Mouse (Mus musculus): Measurements from ENCODE around the gene Gm45808. TPM values are rescaled to one million over a fixed set of nuclear protein-coding genes. Genes with fewer than 3 reads are reported as not detected.
"Not testable (repeated sequence)": the region's sequence is repeated elsewhere in the genome, so short reads cannot be mapped to it uniquely, and the experiment has no call there.

The Gm45808 gene
- polyA plus RNA-seq, 1 experiment from 2014 or later: not detected

GRCm38 (mm10) chr7:45488293-45489204 is 1.9 kb upstream of the Gm45808 start, which contains the start of gene Dhdh:
Gene Dhdh (minus strand): TSS chr7:45488805.
- DNase-seq (ENCODE audit: low read depth, low spot score): no peak
- in situ Hi-C loops (cut with MboI; ENCODE audit: low pct_unique_long_range_greater_than_20kb): no loop called here

GRCm38 (mm10) chr7:45487861-45488292 is 1.3 kb upstream of the Gm45808 start:
- ATAC-seq: no peak
- no peak for DNase-seq (ENCODE audit: low read depth, low spot score)
- no peaks in the 10 kb centered on the region for H3K27me3 ChIP-seq
- POLR2A ChIA-PET: interaction anchor here (0.6 to 0.9 kb wide), 2 partner anchors 10 kb away, joined by 3 read pairs; no protein-coding TSS in a partner anchor
- CTCF ChIA-PET: interaction anchor here (1.1 kb wide), 1 partner anchor 11 kb away, joined by 3 read pairs; no protein-coding TSS in a partner anchor
- TF ChIP-seq CTCF (IDR thresholded peaks at IDR 0.05): no peak
- in situ Hi-C loops (cut with MboI; ENCODE audit: low pct_unique_long_range_greater_than_20kb): no loop called here

More at GRCm38 (mm10) chr7:45488293-45489204, 1.9 kb upstream of the Gm45808 start, which contains the start of gene Dhdh:
- TF ChIP-seq CTCF (IDR thresholded peaks at IDR 0.05): no peak
- ATAC-seq: no peak
- CTCF ChIA-PET: interaction anchor here (1.1 kb wide), 1 partner anchor 12 kb away, joined by 3 read pairs; no protein-coding TSS in a partner anchor
- H3K27me3 ChIP-seq: no peaks in the 10 kb centered on the region
- POLR2A ChIA-PET: interaction anchor here (0.6 to 0.9 kb wide), 3 partner anchors 9 to 16 kb away, joined by 3 read pairs; no protein-coding TSS in a partner anchor

GRCm38 (mm10) chr7:45486158-45486557 is 453 bp downstream of the Gm45808 start:
- ChIA-PET CTCF (interaction anchor here (1.4 kb wide), 1 partner anchor 10 kb away, joined by 5 read pairs; no protein-coding TSS in a partner anchor), POLR2A (no interaction called here)
- no peaks in the 10 kb centered on the region for H3K27me3 ChIP-seq
- in situ Hi-C loops (cut with MboI; ENCODE audit: low pct_unique_long_range_greater_than_20kb): no loop called here
- DNase-seq (ENCODE audit: low read depth, low spot score) (no peak), ATAC-seq (no peak)
- TF ChIP-seq CTCF (IDR thresholded peaks at IDR 0.05): no peak

GRCm38 (mm10) chr7:45484985-45485384 is 1.6 kb downstream of the Gm45808 start:
- CTCF ChIA-PET: interaction anchor here (1.4 kb wide), 1 partner anchor 8 kb away, joined by 5 read pairs; no protein-coding TSS in a partner anchor
- POLR2A ChIA-PET; ATAC-seq; in situ Hi-C loops (cut with MboI; ENCODE audit: low pct_unique_long_range_greater_than_20kb); H3K27me3 ChIP-seq; DNase-seq (ENCODE audit: low read depth, low spot score): not testable (repeated sequence)

GRCm38 (mm10) chr7:45482166-45482565 is 4.4 kb downstream of the Gm45808 start:
- TF ChIP-seq CTCF (IDR thresholded peaks at IDR 0.05): no peak
- DNase-seq (ENCODE audit: low read depth, low spot score) (no peak), ATAC-seq (no peak)
- H3K27me3 ChIP-seq: no peaks in the 10 kb centered on the region
- POLR2A ChIA-PET: no interaction called here
- in situ Hi-C loops (cut with MboI; ENCODE audit: low pct_unique_long_range_greater_than_20kb): no loop called here
- CTCF ChIA-PET: no interaction called here

GRCm38 (mm10) chr7:45481374-45481927 is 5.2 kb downstream of the Gm45808 start, which contains the start of gene Tulp2:
Gene Tulp2 (plus strand): TSS chr7:45481877.
- no peak for TF ChIP-seq CTCF (IDR thresholded peaks at IDR 0.05)
- no peak for DNase-seq (ENCODE audit: low read depth, low spot score)
- H3K27me3 ChIP-seq: no peaks in the 10 kb centered on the region
- ATAC-seq: no peak
- POLR2A ChIA-PET: interaction anchor here (0.6 kb wide), 1 partner anchor 60 kb away, joined by 4 read pairs; no protein-coding TSS in a partner anchor
- CTCF ChIA-PET: interaction anchor here (0.9 to 1.6 kb wide), 4 partner anchors 10 to 107 kb away, joined by 3 read pairs; no protein-coding TSS in a partner anchor
- in situ Hi-C loops (cut with MboI; ENCODE audit: low pct_unique_long_range_greater_than_20kb): no loop called here

- POLR2A ChIA-PET; DNase-seq (ENCODE audit: low read depth, low spot score); H3K27me3 ChIP-seq; ATAC-seq; in situ Hi-C loops (cut with MboI; ENCODE audit: low pct_unique_long_range_greater_than_20kb): not testable (repeated sequence)
- CTCF ChIA-PET: interaction anchor here (1.1 to 1.6 kb wide), 4 partner anchors 10 to 81 kb away, joined by 3 to 4 read pairs (median 3); no protein-coding TSS in a partner anchor
These were observed 6.3 kb downstream of the Gm45808 start for GRCm38 (mm10) chr7:45480310-45480709.

- DNase-seq (ENCODE audit: low read depth, low spot score) (no peak), ATAC-seq (no peak)
- TF ChIP-seq CTCF (IDR thresholded peaks at IDR 0.05): no peak
- POLR2A ChIA-PET: no interaction called here
- CTCF ChIA-PET: interaction anchor here (9.4 kb wide), 1 partner anchor 80 kb away, joined by 116 read pairs; no protein-coding TSS in a partner anchor
- in situ Hi-C loops (cut with MboI; ENCODE audit: low pct_unique_long_range_greater_than_20kb): loop anchor here (5.0 kb wide), 2 partner anchors 84 to 204 kb away; partner anchors contain the start of gene Ntn5
- no peaks in the 10 kb centered on the region for H3K27me3 ChIP-seq
These were observed 7.8 kb downstream of the Gm45808 start for GRCm38 (mm10) chr7:45478774-45479173.

- no peaks in the 10 kb centered on the region for H3K27me3 ChIP-seq
- ChIA-PET CTCF (interaction anchor here (0.7 to 9.4 kb wide), 21 partner anchors 9 to 206 kb away, joined by 3 to 116 read pairs (median 4); partner anchors contain the start of genes Bax, Ntn5, Nucb1 and Plekha4), POLR2A (interaction anchor here (0.5 kb wide), 1 partner anchor 89 kb away, joined by 3 read pairs; no protein-coding TSS in a partner anchor)
- DNase-seq (ENCODE audit: low read depth, low spot score): no peak
- TF ChIP-seq CTCF (IDR thresholded peaks at IDR 0.05): peak; percentile 85
- ATAC-seq: no peak
- in situ Hi-C loops (cut with MboI; ENCODE audit: low pct_unique_long_range_greater_than_20kb): loop anchor here (5.0 kb wide), 2 partner anchors 85 to 205 kb away; partner anchors contain the start of gene Ntn5
These were observed 9.6 kb downstream of the Gm45808 start for GRCm38 (mm10) chr7:45477003-45477402.

- POLR2A ChIA-PET: interaction anchor here (0.5 to 0.6 kb wide), 2 partner anchors 9 to 90 kb away, joined by 3 read pairs; partner anchors contain the start of gene Bax
- in situ Hi-C loops (cut with MboI; ENCODE audit: low pct_unique_long_range_greater_than_20kb): loop anchor here (5.0 kb wide), 2 partner anchors 86 to 206 kb away; partner anchors contain the start of gene Ntn5
These were observed 10.2 kb downstream of the Gm45808 start for GRCm38 (mm10) chr7:45476453-45476852.

More at GRCm38 (mm10) chr7:45476453-45476852, 10.2 kb downstream of the Gm45808 start:
- ATAC-seq (no peak), DNase-seq (ENCODE audit: low read depth, low spot score) (no peak)
- CTCF ChIA-PET: interaction anchor here (0.7 to 9.4 kb wide), 21 partner anchors 9 to 207 kb away, joined by 3 to 116 read pairs (median 4); partner anchors contain the start of genes Bax, Ntn5, Nucb1 and Plekha4
- TF ChIP-seq CTCF (IDR thresholded peaks at IDR 0.05): no peak
- no peaks in the 10 kb centered on the region for H3K27me3 ChIP-seq
